Mouse (Mus musculus): Measurements from ENCODE around the gene Gtf3c1. TPM values are rescaled to one million over a fixed set of nuclear protein-coding genes. Genes with fewer than 3 reads are reported as not detected.

Gtf3c1 gene
- polyA plus RNA-seq (2012; rRNA removed) = 79.7 and 94.7 TPM in 2 replicates

GRCm38 (mm10) chr7:125707593-125708022 lies at the start of gene Gtf3c1, which contains the start of gene D430042O09Rik:
Gene Gtf3c1, minus strand, starts transcription at chr7:125707780.
Gene D430042O09Rik, plus strand, starts transcription at chr7:125707888.

GRCm38 (mm10) chr7:125603185-125603631 lies 104.4 kb downstream of the Gtf3c1 start, which contains the start of gene Il21r:
Gene Il21r, plus strand, starts transcription at chr7:125603429.

Other genes starting within 250 kb of the Gtf3c1 start
- 65.4 and 70.8 TPM in 2 replicates for gene Nsmce1, start 216.2 kb downstream of the Gtf3c1 start, polyA plus RNA-seq (2012; rRNA removed)
- 63.2 and 72.3 TPM in 2 replicates for gene Il4ra, start 155.7 kb downstream of the Gtf3c1 start, polyA plus RNA-seq (2012; rRNA removed)
- gene Il21r, start 104.4 kb downstream of the Gtf3c1 start, polyA plus RNA-seq (2012; rRNA removed) = 4.6 and 5.5 TPM in 2 replicates
- gene D430042O09Rik, start 108 bp upstream of the Gtf3c1 start, polyA plus RNA-seq (2012; rRNA removed) = 22.1 and 28.0 TPM in 2 replicates